Mouse (Mus musculus) heart, postnatal 14 days (tissue): ENCODE measurements around the gene Pigk. TPM values are rescaled to one million over a fixed set of nuclear protein-coding genes. Genes with fewer than 3 reads are reported as not detected.

Experiments
- DNase-seq, 2 experiments: peaks; one replicate each; pipeline ENCODE4 v3.0.0; 2021 to 2022
- intact Hi-C: fragments of 180-260 bp; cut with DNase I; formaldehyde crosslinking; loops from one replicate; pipeline ENCODE4 v1.15.1; 2025
- total RNA-seq, 2 experiments: library from RNA; stranded (reverse); gene quantifications; 2 replicates each; pipeline ENCODE4 v1.2.3; 2021

Pigk gene
- total RNA-seq, 2 experiments from 2014 or later = 28.8 to 30.0 TPM

DNA sequence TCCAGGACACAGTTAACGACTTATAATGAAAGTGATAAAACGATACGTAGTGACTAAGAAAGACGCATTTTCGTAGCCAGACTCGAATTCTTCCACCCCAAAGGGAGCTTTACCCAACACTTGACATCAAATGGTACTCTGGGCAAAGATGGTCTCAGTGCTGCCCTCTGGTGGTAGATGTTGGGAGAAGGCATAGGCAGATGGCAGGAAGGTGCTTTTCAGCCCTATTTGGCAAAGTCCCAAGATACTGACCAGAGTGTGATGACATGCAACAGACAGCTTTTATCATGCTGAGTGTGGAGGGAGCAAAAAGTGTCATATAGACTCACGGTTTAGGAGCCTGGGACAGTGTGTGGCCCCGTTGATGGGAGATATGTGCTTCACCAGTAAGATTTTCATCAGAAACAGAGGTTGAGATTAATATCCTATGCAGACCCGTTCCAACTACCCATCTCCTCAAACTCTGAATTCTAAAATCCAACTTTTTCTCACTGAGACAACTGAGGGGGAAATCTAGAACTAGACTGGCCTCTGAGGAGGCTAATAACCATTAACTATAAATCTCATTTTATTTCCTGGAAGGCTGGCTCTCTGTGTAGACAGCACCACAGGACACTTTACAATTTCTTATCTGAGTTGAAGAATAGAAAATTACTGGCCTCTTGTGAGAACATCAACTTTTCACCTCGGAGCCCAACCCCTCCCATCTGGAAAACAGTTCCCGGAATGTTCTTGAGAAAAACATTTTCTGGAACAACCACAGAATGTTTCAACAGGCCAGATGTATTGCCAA lies 244.7 kb downstream of the Pigk start:
- intact Hi-C loops = loop anchor here (10.0 kb wide), 1 partner anchor 174 kb away; no protein-coding TSS in a partner anchor
- DNase-seq = peak; percentile 29 to 63

DNA sequence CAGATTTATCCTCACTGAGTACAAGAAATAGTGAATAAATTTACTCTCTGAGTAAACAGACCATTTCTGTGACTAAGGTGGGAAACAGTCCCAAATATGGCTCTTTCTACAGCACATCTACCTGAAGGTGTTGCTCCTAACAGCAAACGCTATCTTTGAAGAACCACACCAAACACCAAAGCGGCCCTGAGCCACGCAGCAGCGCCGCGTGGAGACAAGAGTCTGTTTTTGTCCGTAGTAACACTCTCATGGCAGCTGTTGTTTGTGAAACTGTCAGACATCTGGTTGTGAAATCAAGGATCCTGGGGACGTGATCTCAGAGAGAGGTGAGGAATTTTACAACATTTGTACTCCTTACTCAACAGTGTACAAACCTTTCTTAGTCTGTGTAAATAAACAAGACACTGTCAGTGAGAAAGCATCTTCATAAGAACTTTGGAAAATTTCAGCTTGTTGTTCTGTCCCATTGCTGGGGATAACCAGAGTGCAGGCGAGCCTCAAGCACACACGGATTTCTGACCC lies 248.0 kb downstream of the Pigk start:
- no peak for DNase-seq
- intact Hi-C loops = loop anchor here (10.0 kb wide), 1 partner anchor 693 kb away; no protein-coding TSS in a partner anchor

DNA sequence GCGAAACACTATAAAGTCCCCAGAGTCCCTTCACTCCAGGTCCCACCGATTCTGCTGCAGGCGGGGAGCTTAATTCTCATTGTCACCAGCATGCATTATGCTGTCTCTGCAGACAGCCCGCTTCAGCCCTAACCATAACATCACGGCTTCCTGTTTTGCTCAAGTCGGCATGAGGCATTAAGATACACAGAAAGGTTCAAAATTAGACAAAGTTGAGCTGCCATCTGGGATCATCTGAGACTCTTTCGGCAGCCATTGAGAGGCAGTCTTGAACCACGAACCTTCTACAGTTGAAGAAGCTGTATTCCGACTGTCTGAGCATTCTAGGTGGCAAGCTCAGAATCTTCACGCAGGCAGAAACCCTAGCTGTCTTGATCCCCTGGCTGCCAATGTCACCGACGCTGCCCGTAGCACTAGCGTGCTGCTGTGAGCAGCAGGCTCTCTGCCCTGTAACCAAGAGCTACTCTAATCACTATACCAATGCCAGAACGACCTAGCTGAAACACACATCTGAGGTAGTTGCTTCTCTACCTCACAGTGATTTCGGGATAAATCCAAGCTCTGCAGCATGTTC lies 256.0 kb downstream of the Pigk start:
- intact Hi-C loops = loop anchor here (10.0 kb wide), 1 partner anchor 685 kb away; no protein-coding TSS in a partner anchor
- no peak for DNase-seq

DNA sequence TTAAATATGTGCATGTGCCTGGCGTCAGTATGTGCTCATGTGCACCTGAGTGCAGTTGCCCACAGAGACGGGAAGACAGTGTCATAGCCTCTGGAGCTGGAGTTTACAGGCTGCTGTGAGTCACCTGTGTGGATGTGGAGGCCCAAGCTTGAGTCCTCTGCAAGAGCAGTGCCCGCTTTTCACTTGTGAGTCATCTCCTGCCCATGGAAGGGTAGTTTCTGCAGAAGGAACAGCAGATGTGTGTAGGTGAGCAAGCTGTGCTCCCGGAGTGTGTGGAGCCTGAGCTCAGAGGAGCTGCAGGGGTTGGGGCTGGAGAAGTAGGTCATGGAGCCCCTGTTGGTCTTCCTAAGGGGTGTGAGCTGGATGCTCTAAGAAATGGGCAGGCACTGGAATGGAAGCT lies 257.5 kb downstream of the Pigk start:
- intact Hi-C loops = no loop called here
- DNase-seq = no peak

DNA sequence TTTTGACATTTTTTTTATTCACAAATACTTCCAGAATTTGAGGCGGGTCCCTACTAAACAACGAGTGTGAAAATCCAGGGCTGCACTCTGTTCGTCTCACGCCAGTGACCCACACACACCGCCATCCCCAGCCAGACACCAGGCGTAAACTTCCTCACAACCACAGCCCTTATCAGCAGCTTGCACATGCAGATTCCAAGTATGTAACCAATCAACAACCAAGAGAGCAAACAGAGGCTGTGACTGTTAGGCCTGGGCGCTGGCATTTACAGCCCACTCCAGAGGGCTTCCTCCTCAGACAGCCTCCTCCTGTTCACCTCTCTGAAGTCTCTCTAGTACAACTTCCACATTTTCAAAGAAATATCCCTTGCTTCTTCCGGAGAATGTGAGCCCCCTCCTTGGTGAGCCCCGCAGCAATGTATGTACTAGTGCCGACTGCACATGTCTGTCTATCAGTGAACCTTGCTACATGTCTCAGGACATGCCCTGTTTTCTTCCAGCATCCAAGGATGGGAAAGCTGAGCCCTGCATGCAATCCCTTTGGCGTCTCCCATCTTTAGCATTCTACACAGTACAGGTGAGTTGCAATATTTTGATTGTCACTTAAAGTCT lies 265.7 kb downstream of the Pigk start:
- intact Hi-C loops = no loop called here
- no peak for DNase-seq

DNA sequence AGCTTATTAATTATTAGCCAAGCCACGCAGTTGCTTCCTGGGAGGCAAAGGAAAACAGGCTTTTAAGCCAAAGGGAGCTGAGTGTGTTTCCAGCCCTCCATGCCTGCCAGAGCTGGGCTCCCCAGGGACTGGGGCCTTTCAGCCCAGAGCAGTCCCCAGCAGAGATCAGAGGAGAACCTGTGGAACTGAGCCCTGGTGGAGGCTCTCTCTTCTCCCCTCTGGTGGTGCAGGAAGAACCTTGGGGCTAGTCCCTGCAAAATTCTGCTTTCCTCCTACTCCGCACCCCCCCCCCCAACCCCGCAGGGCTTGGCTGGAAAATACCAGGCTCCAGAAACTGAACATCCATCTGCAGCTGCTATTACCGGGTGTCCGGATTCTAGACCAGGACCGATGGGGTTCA lies 266.5 kb downstream of the Pigk start:
- no peak for DNase-seq
- intact Hi-C loops = no loop called here

DNA sequence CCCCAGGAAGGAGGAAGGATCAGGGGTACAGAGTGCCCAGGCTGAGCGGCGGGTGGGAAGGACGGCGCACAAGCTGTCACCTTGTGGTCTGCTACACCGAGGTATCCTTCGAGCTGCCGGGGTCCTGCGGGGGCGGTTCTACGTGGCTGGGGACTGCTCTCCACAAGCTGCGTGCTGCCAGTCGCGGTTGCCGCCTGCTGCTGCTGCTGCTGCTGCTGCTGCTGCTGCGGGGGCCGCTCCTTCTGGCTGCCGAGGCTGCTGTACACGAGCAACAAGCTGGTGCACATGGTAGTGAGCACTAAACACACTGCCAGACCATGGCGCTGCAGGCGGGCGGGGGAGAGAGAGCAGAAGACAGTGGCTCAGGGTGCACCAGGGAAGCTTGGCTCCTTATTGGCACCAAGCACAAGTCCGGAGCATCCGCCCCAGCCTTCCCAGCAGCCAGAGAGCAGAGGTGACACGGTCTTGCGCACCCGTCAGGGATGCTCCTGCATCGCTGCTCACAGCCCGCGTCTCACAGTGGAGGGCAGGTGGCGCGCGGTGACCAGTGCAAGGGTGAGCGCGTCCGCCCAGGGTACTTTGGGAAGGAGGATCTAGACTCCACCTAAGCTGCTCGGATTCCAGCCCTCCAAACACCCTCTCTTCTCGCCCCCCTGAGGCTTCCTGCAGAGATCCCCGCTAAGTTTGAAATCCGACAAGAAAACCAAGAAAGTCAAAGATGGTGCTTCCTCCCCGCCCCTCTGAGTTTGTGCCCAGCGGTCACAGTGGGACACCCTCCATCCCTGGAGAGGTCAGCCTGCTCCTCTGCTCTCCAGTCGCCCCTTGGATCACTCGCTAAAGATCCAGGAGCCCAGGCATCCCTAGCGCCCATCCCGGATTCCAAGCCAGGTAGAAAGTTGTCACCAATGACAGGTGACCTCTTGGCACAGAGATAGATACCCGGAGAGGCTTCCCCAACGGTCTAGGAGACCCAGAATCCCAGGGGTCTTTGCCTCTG lies 267.4 kb downstream of the Pigk start:
- intact Hi-C loops = no loop called here
- no peak for DNase-seq

DNA sequence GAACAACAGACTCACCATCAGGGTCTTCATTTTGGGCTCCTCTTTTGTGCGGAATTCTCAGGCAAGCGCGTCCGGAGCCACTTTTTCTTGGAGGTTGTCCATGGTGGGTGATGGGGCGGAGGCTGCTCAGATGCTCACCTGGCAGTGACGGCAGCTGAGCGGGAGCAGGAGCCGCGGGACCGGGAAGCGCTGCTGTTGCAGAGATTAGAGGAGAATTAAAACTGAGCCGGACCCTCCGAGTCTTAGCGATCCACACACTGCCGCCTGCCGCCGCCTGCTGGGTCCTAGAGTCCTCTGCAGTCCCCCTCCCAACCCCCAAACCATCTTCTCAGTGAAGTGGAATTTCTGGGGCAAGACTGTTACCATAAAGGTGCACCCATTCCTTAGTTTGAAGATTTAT lies 268.1 kb downstream of the Pigk start, which contains the start of gene St6galnac5:
Gene St6galnac5 (minus strand): TSS at position 259 of the 400 bp plus-strand sequence.
- intact Hi-C loops = no loop called here
- no peak for DNase-seq

DNA sequence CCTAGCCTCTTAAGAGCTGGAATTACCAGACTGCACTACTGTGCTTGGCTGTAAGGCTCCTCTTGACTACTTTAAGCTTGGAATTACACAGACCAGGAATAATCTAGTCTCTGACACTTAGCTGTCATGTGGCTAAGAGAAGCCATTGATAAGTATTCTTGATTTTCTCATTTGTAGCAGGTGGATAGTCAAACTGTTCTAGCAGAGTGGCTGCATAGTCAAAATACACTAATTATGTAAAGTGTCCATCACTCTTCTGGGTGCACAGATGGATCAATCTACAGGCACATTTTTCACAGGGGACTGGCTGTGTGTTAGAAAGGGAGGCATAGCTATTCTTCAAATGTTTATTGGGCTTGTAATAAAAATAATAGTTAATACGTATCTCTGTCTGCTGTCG lies 276.9 kb downstream of the Pigk start:
- no peak for DNase-seq

DNA sequence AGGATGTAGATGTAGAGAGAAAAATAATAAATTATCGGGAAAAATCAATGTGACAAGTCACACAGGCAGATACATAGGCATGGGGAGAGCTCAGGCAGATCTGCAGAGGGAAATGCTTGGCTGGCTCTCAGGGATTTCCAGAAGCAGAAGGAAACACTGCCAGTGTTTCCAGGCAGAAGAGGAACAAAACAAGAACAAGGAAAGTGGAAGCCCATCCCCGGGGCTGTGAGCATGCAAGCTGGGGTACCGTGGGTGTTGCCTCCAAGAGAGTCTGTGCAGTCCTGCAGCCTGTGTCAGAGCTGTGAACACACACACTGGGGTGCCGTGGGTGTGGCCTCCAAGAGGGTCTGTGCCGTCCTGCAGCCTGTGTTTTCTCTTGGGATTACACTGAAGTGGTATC lies 279.7 kb downstream of the Pigk start:
- intact Hi-C loops = no loop called here
- no peak for DNase-seq

More for the DNA sequence above, 276.9 kb downstream of the Pigk start:
- intact Hi-C loops = no loop called here

DNA sequence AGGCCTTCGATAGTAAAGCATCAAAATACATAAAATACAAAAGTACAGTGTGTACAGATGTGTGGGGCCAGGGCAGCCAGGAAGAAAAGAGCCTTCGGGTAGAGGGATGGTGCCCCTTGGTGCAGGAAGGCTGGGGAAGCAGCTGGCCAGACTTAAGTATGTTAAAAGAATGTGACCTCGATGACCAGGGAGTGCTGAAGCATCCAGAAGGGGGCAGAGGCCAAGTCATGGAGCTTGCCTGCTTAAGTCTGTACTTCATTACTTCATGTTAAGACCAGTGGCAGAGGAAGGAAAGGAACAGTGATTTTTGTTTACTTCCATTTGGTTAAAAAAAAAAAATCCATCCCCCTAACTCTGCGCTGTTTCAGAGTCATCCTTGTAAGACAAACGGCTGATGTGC lies 284.2 kb downstream of the Pigk start:
- intact Hi-C loops = no loop called here
- DNase-seq = no peak

DNA sequence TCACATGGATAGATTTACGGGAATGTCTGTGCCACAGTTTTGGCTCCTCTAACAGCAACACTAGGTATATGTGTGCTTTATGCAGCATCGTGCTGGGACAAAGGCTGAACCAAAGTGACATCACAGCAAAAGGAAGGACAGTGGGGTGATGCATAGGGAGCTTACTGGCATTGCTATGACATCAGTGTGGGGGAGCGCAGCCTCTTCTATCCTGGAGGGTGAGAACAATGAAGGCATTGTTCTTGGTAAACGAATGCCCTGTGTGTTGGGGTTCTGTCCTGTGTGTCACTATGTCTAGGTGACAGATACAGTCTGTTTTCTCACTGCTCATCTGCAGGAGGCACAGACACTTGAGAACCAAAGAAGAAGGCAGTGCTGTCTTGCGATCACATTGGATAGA lies 285.0 kb downstream of the Pigk start:
- DNase-seq = no peak
- intact Hi-C loops = no loop called here

DNA sequence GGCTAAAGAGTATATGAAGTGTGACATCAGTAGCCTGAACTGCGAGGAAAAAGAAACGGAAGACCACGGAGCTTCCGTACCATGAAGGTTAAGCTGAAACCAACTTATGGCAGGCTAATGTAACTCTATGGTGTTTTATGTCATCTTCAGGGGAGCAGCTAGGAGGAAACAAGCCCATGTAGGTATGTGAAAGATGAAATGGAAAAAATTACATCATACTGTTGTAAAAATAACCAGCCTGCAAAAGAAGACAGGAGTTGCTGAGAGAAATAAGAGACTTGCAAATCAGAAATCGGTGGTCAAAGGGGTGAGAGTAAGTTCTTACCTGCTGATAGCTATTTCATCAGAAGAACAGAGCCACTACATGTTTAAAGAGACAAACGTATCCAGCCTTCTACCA lies 293.0 kb downstream of the Pigk start:
- intact Hi-C loops = no loop called here

DNA sequence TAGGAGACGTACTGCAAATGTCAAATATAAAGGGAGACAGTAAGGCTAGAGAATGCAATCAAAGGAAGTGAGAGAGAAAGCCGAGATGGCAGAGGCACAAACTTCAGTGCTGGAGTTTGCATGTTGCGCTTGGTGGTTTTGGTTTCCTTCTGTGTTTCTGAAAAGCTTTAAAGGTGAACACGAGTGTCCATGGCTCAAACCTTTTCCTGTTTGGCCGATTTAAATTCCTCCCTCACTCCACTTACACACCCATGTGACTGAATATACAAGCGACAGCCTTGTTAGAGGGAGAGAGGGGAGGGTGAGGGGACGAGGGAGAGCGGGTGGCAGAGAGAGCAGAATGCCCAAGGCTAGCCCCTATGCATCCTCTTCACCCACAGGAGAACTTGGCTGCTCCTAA lies 302.5 kb downstream of the Pigk start:
- intact Hi-C loops = no loop called here

More for the DNA sequence above, 293.0 kb downstream of the Pigk start:
- no peak for DNase-seq

DNA sequence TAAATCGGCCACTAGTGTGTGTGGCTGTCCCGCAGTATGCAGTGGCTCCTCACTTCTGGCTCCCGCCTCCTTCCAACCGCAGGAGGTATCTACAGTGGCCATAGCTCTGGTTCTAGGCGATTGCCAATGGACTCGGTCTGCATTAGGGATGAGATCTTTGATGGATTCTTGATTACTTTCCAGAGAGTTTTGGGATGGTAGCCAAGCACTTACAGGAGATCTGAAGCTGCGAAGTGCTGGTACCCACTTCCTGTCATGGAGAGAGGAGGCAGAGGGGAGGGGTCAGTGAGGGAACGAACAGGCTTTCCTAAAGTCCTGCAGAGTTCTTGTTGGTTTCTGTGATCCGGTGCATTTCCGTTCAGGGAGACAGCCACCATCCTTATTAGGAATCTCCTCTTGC lies 304.2 kb downstream of the Pigk start:
- DNase-seq = no peak
- intact Hi-C loops = no loop called here

More for the DNA sequence above, 302.5 kb downstream of the Pigk start:
- DNase-seq = no peak

DNA sequence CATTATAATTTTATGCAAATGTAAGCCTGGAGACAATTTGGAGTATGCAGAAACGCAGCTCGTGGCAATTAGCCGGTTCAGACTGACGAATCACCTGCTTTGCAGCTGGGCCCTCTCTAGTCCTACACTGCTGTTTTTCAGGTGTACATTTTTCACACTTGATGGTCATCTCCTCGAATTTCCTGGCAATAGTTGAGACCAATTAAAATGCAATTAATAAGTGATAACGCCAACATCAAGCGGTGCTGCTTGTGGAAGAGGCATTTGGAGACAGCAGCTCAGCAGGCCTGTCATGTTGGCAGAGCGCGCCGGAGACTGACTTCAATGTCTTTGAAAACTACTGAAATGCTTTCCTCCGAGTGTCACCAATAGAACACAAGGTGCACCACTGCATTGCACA lies 310.1 kb downstream of the Pigk start:
- intact Hi-C loops = no loop called here
- no peak for DNase-seq
